Mouse (Mus musculus) ES-Bruce4 (cell line): ENCODE data around the gene Cfap77.

Experiments
- CTCF ChIP-seq: IDR thresholded peaks from one replicate; pipeline ENCODE4 v1.8.1; 2011; ENCODE audit warnings: low read depth, low read length
- EP300 ChIP-seq: IDR thresholded peaks from 2 replicates; pipeline ENCODE4 v1.6.1; 2011; ENCODE audit warnings: low read depth, low read length; ENCODE audit not compliant: insufficient read depth

DNA sequence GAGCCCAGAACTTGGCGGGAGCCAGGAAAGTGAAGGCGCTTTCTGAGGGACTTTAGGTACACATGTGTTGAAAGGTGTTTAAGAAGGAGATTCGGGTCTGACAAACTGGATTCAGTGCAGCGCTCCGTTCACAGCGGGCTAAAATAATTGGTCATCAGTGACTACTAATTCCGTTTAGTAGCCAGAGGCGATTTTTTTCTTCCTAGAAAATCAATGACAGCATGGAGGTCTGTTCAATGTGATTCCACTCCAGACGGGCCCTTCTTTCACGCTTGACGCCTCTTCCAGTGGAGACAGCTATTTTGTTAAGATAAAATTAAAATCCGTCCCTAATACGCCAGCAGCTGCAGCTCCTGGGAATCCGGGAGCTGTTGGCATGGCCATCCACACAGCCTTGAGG lies 84.4 kb downstream of the Cfap77 start:
- TF ChIP-seq EP300 = no peak
- TF ChIP-seq CTCF = no peak
